Mouse (Mus musculus) cerebellum, adult 2 months (tissue): Measurements from ENCODE around the gene Il1r1. TPM values are rescaled to one million over a fixed set of nuclear protein-coding genes. Genes with fewer than 3 reads are reported as not detected.

Experiments used
- DNase-seq, 2 experiments: peaks; one replicate each; pipeline ENCODE4 v3.0.0; 2021
- H3K27ac ChIP-seq: fragments of 200-500 bp; 2 replicates; pipeline ENCODE4 v1.5.1; 2012; ENCODE audit warnings: low read length, control low read depth, inconsistent platforms; ENCODE audit not compliant: insufficient read depth
- H3K27me3 ChIP-seq: fragments of 200-500 bp; 2 replicates; pipeline ENCODE4 v1.6.1; 2012; ENCODE audit warnings: inconsistent platforms, mild to moderate bottlenecking, low read length, moderate library complexity; ENCODE audit not compliant: control insufficient read depth, insufficient read depth
- H3K4me1 ChIP-seq: fragments of 200-500 bp; 2 replicates; pipeline ENCODE4 v1.6.1; 2011; ENCODE audit warnings: low read length; ENCODE audit not compliant: control insufficient read depth, insufficient read depth
- H3K4me3 ChIP-seq: fragments of 200-500 bp; replicated peaks from 2 replicates; pipeline ENCODE3; 2011; ENCODE audit warnings: mild to moderate bottlenecking, low read depth, low read length, control low read depth; ENCODE audit not compliant: insufficient read depth
- CTCF ChIP-seq: fragments of 200-500 bp; IDR thresholded peaks from 2 replicates; pipeline ENCODE4 v1.5.1; 2011; ENCODE audit warnings: low read depth, mild to moderate bottlenecking, control low read depth, low read length, moderate library complexity, borderline replicate concordance; ENCODE audit not compliant: insufficient read depth
- POLR2A ChIP-seq: fragments of 200-500 bp; IDR thresholded peaks from 2 replicates; pipeline ENCODE4 v1.6.1; 2011; ENCODE audit warnings: low read length, control low read depth, borderline replicate concordance; ENCODE audit not compliant: insufficient read depth
- WGBS: fragments of 180-500 bp; shearing (Covaris S2); methylation state at CpG from one replicate; pipeline ENCODE4 v1.1.7; 2018; 5-methylcytosine and 5-hydroxymethylcytosine counted together
- polyA plus RNA-seq: library from polyadenylated mRNA; depleted of rRNA; stranded (reverse); fragments of >200 nt; gene quantifications from 2 replicates; pipeline ENCODE4 v1.2.3, GENCODE M21; 2012; rRNA removed

Il1r1 gene
- polyA plus RNA-seq, 1 experiment = 1.7 TPM

DNA sequence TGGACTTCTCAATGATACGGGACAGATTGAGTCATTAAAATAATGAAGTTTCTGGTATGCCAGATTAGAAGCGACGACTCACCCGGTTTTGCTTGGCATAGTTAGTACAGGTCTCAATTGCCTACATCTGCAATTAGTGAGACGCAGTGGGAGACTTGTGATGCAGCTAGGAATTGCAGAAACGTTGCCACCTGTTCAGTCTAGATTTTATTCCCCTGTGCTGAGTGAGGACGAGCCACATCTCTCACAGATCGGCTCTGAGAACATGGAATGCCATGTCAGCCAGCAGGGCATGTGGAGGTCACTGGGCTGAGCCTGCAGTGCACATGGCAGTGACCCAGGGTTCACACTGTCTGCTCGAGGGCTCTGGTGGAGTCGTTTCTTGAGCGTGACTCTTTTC lies 137.9 kb downstream of the Il1r1 start:
- Histone ChIP-seq H3K4me3 (no peak overlapping the region), H3K27ac (no peak overlapping the region), H3K27me3 (no peaks in the 10 kb centered on the region), H3K4me1 (no peaks in the 10 kb centered on the region)
- TF ChIP-seq CTCF = no peak
- no peak for TF ChIP-seq POLR2A
- WGBS = 53% methylated on average over 11 of the region's 11 CpGs
- DNase-seq = no peak

Other genes with a start within 250 kb of the Il1r1 start
- gene Il1r2, start 151.0 kb upstream of the Il1r1 start, polyA plus RNA-seq = 0.29 and 0.62 TPM in 2 replicates
- gene Il1rl2, start 99.5 kb downstream of the Il1r1 start, polyA plus RNA-seq = 0.29 and 0.39 TPM in 2 replicates
- gene Il1rl1, start 204.5 kb downstream of the Il1r1 start, polyA plus RNA-seq = 0.05 and 0.33 TPM in 2 replicates
- 0.02 TPM in 1 of 2 replicates, not detected in the other for gene Il18r1, start 240.5 kb downstream of the Il1r1 start, polyA plus RNA-seq